Mouse (Mus musculus) ES-CJ7 (cell line): ENCODE measurements at regions not wholly inside any gene's neighbourhood (a gene's known extent, or its start where the extent isn't known, plus 50 kb on each side); places are given as distances from the start of the nearest gene placed in this dataset.

ENCODE experiments used
- DNase-seq: peaks from one replicate; pipeline ENCODE4 v3.0.0; 2011; ENCODE audit warnings: low read depth, low spot score

GRCm38 (mm10) chr14:76188105-76188645 is 77.5 kb downstream of the Nufip1 start:
- DNase-seq, result no peak

DNA sequence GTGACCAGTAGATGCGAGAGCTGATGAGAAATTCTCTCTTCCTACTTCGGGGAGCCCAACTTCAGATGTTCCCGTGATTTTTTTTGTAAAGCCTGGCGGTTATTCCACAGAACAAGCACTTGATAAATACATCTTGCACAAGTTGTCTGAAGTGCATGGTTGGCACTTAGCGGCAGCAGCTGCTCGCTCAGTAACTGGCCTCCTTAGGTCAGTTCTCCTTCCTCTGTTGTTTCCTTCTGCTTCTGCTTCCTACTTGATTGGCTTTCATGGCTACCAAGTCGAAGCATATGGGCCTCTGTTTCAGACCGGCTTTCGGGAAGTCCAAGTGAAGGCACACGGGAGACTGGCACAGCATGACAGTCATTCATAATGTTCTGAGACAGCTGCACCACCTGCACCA is 84.6 kb downstream of the Nufip1 start:
- no peak for DNase-seq

DNA sequence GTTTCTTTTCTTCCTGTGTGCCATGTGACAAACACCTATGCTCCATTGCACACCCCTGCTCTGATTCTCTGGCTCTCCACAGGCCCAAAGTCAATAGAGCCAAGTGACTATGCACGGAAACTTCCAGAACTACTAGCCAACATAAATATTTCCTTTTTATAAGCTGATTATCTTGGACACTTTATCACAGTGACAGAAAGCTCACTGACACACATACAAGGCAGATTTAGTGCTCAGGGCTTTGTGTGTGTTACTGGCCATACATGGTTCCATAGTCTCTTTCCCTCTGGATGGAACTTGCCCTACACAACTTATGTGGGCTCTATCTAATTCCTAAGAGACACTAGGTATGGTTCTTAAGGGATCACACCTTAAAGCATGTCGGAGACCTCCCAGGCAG is 86.7 kb downstream of the Nufip1 start:
- no peak for DNase-seq

- DNase-seq, result no peak
Observed at GRCm38 (mm10) chr14:76198406-76198805, 87.7 kb downstream of the Nufip1 start.

DNA sequence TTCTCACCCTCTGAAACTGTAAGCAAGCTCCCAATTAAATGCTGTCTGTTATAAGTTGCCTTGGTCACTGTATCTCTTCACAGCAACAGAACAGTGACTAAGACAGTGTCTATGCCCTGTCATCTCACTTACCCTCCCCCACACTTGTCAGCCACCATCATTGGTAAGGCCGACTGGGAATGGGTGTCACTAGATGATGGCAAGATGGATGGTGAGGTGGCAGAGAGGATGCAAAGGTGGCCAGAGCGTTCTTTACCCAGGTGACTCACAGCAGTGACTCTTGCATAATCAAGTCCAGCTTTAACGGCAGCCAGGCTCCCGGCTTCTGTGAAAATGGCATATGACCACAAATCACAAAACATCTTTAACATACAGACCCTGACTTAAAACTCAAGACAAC is 91.9 kb downstream of the Nufip1 start:
- no peak for DNase-seq

GRCm38 (mm10) chr14:76203135-76203534 is 92.4 kb downstream of the Nufip1 start:
- no peak for DNase-seq

GRCm38 (mm10) chr14:76216446-76217177 is 105.9 kb downstream of the Nufip1 start:
- no peak for DNase-seq

DNA sequence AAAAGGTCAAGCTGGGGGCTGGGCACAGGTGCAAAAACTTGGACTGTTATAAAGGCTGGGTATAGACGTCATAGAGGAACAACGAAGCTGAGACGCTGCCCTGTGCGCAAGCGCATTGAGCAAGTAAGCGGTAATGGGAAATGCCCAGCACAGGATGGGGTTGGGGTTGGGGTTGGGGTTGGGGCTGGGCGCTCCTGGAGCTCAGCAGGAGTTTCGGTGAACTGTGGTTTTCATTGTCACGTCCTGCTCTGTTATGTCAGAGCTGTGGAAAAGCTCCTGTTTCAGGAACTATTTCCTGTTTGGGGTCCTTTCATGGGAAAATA is 106.4 kb downstream of the Nufip1 start:
- DNase-seq, result peak; percentile 34

DNA sequence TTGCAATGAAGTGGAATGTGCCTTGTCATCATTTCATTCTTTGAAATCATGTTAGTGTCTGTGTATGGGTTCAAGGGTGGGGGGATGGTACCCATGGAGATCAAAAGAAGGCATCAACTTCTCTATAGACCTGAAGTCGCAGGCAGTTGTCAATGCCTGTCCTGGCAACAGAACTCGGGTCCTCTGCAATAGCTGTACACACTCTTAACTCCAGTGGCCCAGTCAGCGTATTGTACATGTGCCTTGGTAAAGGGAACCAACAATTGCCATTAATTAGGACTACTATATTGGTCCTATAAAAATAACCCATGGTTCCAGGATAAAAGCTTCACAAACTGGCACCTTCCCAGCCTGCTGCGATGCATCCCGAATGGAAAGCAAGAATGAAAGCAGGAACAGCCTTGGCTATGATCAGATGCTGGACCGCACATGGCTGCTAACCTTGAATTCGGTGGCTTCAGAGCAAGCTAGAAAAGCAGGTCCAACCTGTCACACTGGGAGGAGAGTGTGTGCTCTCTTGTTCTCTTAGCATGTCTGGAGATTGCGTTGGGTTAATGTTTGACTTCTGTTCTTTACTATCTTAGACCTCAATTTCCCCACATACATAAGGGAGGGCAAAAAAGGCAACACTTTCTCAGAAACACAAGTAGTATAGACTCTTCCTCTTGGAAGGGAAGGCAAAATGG is 107.0 kb downstream of the Nufip1 start:
- no peak for DNase-seq

- DNase-seq, result no peak
Observed at GRCm38 (mm10) chr14:76220952-76221351, 110.3 kb downstream of the Nufip1 start.

DNA sequence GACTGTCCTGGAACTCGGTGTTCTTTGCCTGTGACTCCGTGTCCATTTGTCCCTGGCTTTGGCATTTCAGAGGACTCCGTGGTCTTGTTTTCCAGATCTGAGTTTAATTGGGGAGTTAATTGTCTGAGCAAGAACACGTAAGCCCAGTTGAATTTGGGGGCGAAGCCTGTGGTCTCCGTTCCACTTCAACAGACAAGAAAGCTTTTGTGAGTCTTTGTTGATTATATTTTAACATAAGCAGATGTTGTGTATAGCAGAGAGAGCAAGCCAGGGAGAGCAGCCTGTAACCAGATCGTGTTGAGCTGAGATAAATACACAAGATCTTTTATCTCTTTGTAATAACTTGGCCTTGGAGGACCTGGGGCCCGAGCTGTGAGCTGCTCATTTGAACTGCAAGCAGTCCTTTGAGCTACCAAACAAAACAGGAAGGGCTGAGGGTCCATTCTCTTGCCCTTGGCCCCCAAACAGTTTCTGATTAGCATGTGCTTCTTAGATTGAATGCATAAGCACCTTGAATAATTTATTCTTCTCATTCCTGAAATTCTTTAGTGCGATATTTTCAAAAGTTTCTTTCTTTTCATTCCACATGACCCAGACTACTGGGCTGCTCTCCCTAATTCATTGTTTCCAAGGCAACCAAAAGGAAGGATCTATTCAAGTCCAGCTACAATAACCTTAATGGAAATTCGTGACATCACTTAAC is 111.1 kb downstream of the Nufip1 start:
- DNase-seq, result no peak

DNA sequence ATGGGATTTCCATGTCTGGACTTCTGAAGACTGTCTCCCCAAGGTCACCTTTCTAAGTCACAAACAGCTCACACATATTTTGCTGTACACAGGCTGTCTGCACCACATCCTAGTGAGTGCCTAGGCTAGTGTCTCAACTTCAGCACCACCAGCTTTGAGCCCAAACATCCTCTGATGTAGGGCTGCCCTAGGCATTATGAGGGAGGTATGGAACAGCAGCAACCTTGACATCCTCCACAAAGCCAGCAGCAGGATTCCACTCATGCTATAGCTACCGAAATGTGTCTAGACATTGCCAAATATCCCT is 111.6 kb downstream of the Nufip1 start:
- DNase-seq, result no peak

GRCm38 (mm10) chr14:76223036-76223650 is 112.5 kb downstream of the Nufip1 start:
- DNase-seq, result no peak

DNA sequence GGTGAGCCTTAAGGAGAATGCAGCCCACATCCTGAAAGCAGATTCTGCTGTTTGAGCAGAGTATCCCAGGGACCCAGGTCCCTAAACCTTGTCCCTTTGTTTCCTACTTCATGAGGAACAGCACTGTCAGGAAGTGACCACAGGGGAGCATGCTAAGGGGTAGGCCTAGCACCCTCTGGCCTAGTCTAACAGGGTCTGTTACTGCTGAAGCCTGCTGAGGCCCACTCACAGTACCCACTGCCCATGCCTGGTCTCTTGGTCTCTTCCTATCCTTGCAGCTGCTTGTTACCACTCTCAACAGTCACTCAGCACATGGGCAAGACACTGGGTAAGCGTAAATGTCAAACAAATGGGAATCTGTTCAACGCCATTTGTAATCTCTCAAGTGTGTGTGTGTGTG is 113.2 kb downstream of the Nufip1 start:
- no peak for DNase-seq

GRCm38 (mm10) chr14:76225532-76225931 is 114.8 kb downstream of the Nufip1 start:
- no peak for DNase-seq

- DNase-seq, result no peak
Observed at GRCm38 (mm10) chr14:76226621-76227297, 116.1 kb downstream of the Nufip1 start.

DNA sequence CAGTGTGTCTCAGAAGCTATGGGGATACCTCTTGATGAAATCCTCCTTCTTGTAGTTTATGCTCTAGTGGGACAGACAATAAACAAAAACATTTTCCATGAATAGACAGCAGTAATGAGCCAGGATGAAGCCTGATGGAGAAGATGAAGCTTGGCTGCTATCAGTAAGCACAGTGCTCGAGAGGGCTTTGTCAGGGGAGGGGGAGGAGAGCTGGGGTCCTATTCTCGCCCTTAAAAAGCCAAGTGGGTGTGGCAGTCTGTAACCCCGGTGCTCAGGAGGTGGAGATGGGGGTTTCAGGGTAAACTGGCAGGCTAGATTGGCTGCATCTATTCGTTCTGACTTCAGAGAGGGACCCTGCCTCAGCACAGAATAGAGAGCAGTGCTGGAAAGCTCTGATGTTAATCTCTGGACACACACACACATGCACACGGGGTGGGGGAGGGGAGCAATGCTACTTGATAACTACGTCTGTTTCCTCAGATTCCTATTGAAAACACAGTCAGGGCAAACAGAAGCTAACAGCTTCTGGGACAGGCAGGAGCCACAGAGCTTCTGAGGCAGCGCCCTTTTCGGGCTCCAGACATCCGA is 118.4 kb downstream of the Nufip1 start:
- DNase-seq, result no peak

- DNase-seq, result no peak
Observed at GRCm38 (mm10) chr14:76239856-76240493, 129.3 kb downstream of the Nufip1 start.

DNA sequence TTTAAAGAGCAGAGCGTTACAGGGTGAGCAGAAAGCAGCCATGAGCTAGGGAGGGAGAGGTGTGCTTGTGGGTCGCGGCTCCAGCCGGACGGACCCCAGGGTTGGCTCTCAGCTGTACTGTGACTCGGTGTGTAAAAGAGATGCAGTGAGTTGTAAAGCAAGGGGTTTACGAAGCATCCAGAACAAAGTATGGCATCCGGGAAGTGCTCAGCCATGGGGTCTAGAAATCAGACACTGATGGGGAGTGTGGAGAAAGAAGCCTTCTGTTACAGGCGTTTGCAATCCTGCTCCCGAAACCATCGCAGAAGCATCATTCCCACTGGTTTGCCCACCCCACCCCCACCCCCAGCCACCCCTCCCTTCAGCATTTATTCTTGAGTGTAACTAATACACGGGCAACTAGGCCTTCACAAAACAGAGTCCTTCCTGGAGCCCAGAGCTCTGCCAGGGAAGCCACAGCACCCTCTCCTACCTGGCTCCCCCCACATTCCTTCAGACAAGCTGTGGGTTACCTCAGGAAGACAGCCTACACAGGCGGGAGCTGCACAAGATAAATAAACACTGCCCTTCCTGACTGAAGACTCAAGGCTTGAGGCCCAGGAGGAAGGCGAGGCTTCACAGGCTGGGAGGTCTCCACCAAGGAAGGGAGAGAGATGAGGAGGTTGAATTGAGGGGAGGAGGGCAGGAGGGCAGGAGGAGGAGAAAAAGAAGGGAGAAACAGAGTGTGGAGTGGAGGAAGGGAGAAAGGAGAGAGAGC is 133.1 kb downstream of the Nufip1 start:
- DNase-seq, result no peak
